Mouse (Mus musculus): ENCODE measurements around the gene Dvl3. TPM values are rescaled to one million over a fixed set of nuclear protein-coding genes. Genes with fewer than 3 reads are reported as not detected.

Dvl3 gene
- polyA plus RNA-seq, 1 experiment: 109 TPM

DNA sequence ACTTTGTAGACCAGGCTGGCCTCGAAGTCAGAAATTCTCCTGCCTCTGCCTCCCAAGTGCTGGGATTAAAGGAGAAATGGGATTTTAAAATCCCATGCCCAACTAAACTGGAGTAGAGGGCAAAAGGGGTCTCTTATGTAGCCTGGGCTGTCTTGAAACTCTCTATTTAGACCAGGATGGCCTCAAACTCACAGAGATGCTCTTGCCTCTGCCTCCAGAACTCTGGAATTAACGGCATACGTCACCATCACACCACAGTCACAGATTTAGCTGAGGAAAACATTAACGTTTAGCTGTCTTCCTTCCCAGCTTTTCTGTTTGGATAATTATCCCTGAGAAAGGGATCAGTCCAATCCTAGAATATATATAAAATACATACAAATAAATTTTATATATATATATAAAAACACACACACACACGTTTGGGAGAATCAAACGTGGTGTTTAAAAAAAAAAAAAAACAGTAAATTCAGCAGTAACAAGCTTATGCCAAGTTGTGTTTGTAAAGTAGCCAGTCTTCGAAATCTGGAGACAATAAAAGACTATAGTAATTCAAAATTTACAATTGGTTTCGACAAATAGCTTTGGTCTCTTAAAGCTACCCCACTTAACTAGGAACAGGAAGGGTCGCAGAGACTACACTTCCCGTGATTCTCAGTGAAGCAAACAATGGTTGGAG lies 18.0 kb downstream of the Dvl3 start:
- no peak for TF ChIP-seq POLR2A (IDR thresholded peaks at IDR 0.05; ENCODE audit: borderline replicate concordance, extremely low read depth, insufficient read depth, insufficient read length, poor library complexity, severe bottlenecking)
- TF ChIP-seq CTCF (IDR thresholded peaks at IDR 0.05; ENCODE audit: borderline replicate concordance, extremely low read depth, insufficient read depth, insufficient read length): no peak
- no peak for DNase-seq (ENCODE audit: low read depth)

GRCm38 (mm10) chr16:20535296-20536080 lies 18.7 kb downstream of the Dvl3 start, which contains the start of gene Ap2m1:
Gene Ap2m1 (plus strand): TSS chr16:20535478.
- DNase-seq (ENCODE audit: low read depth): peak; percentile 100
- peak; percentile 80; the same call in 1 of the 2 replicates for TF ChIP-seq POLR2A (IDR thresholded peaks at IDR 0.05; ENCODE audit: borderline replicate concordance, extremely low read depth, insufficient read depth, insufficient read length, poor library complexity, severe bottlenecking)
- TF ChIP-seq CTCF (IDR thresholded peaks at IDR 0.05; ENCODE audit: borderline replicate concordance, extremely low read depth, insufficient read depth, insufficient read length): no peak

- DNase-seq (ENCODE audit: low read depth): no peak
- TF ChIP-seq POLR2A (IDR thresholded peaks at IDR 0.05; ENCODE audit: borderline replicate concordance, extremely low read depth, insufficient read depth, insufficient read length, poor library complexity, severe bottlenecking): no peak
- TF ChIP-seq CTCF (IDR thresholded peaks at IDR 0.05; ENCODE audit: borderline replicate concordance, extremely low read depth, insufficient read depth, insufficient read length): no peak
Observed at GRCm38 (mm10) chr16:20536081-20536665, 19.4 kb downstream of the Dvl3 start.

DNA sequence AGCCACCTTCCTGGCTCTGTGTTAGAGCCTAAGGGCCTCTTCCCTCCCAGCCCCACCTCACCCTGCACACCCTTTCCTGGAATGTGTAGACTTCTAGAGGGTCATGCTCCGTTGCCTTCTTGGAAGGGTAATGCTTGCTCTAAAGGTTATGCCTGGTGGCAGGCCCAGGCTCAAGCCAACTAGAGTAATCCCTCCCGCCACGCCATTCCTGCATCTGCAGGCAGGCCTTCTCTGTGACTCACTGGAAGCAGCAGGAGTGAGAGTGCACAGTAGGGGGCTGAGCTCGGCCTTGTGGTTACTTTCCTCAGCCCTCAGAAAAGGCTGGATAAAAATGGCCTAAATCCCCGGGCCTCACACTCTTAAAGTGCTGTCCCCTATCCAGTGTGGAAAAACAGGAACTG lies 20.3 kb downstream of the Dvl3 start:
- DNase-seq (ENCODE audit: low read depth): peak; percentile 28
- TF ChIP-seq POLR2A (IDR thresholded peaks at IDR 0.05; ENCODE audit: borderline replicate concordance, extremely low read depth, insufficient read depth, insufficient read length, poor library complexity, severe bottlenecking): no peak
- TF ChIP-seq CTCF (IDR thresholded peaks at IDR 0.05; ENCODE audit: borderline replicate concordance, extremely low read depth, insufficient read depth, insufficient read length): no peak

- no peak for DNase-seq (ENCODE audit: low read depth)
- TF ChIP-seq CTCF (IDR thresholded peaks at IDR 0.05; ENCODE audit: borderline replicate concordance, extremely low read depth, insufficient read depth, insufficient read length) (no peak), POLR2A (IDR thresholded peaks at IDR 0.05; ENCODE audit: borderline replicate concordance, extremely low read depth, insufficient read depth, insufficient read length, poor library complexity, severe bottlenecking) (no peak)
Observed at GRCm38 (mm10) chr16:20537601-20538320, 21.0 kb downstream of the Dvl3 start.

DNA sequence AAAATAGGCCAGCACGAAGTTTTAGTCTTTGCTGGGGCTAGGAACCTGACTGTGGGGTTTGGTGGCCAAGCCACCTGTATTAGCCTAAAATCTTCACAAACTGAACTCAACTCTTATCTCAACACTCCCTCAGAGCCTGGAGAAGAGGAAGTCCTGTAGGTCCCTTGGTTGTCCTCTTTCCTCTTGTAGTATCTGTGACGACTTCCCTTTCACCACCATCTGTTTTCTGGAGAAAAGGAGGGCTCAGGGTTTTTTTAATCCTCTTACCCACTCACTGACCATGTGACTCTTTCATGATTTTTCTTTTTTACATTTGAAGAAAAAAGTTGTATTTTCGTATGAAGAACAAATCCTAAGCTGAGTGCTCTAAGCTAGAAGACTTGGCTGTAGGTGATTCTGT lies 22.9 kb downstream of the Dvl3 start:
- TF ChIP-seq CTCF (IDR thresholded peaks at IDR 0.05; ENCODE audit: borderline replicate concordance, extremely low read depth, insufficient read depth, insufficient read length) (no peak), POLR2A (IDR thresholded peaks at IDR 0.05; ENCODE audit: borderline replicate concordance, extremely low read depth, insufficient read depth, insufficient read length, poor library complexity, severe bottlenecking) (no peak)
- DNase-seq (ENCODE audit: low read depth): no peak

DNA sequence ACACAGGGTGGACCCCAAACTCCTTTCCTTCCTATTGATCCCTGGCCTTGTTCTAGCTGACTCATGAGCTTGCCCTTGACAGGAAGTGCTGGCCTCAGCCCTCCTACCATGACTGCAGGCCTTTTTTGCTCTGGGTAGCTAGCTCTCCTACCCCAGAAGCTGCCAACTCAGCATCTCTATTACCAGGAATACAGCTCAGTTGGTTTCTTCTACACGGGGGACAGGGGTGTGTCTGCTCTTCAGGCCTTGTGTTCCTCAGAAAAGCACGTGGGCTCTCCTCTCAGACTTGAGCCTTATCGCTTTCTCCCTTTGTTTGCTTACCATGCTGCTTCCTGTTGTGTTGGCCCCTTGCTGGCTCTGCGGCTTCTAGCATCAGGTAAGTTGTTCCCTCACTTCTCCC lies 23.7 kb downstream of the Dvl3 start:
- TF ChIP-seq CTCF (IDR thresholded peaks at IDR 0.05; ENCODE audit: borderline replicate concordance, extremely low read depth, insufficient read depth, insufficient read length) (no peak), POLR2A (IDR thresholded peaks at IDR 0.05; ENCODE audit: borderline replicate concordance, extremely low read depth, insufficient read depth, insufficient read length, poor library complexity, severe bottlenecking) (no peak)
- no peak for DNase-seq (ENCODE audit: low read depth)

GRCm38 (mm10) chr16:20545696-20546095 lies 28.9 kb downstream of the Dvl3 start:
- TF ChIP-seq POLR2A (IDR thresholded peaks at IDR 0.05; ENCODE audit: borderline replicate concordance, extremely low read depth, insufficient read depth, insufficient read length, poor library complexity, severe bottlenecking): no peak
- TF ChIP-seq CTCF (IDR thresholded peaks at IDR 0.05; ENCODE audit: borderline replicate concordance, extremely low read depth, insufficient read depth, insufficient read length): no peak
- no peak for DNase-seq (ENCODE audit: low read depth)

GRCm38 (mm10) chr16:20547423-20547822 lies 30.6 kb downstream of the Dvl3 start:
- TF ChIP-seq CTCF (IDR thresholded peaks at IDR 0.05; ENCODE audit: borderline replicate concordance, extremely low read depth, insufficient read depth, insufficient read length) (no peak), POLR2A (IDR thresholded peaks at IDR 0.05; ENCODE audit: borderline replicate concordance, extremely low read depth, insufficient read depth, insufficient read length, poor library complexity, severe bottlenecking) (no peak)

GRCm38 (mm10) chr16:20548096-20548948 lies 31.5 kb downstream of the Dvl3 start, which contains the start of gene Abcf3:
Gene Abcf3 (plus strand): TSS chr16:20548577.
- DNase-seq (ENCODE audit: low read depth): peak; percentile 100
- TF ChIP-seq CTCF (IDR thresholded peaks at IDR 0.05; ENCODE audit: borderline replicate concordance, extremely low read depth, insufficient read depth, insufficient read length): no peak
- TF ChIP-seq POLR2A (IDR thresholded peaks at IDR 0.05; ENCODE audit: borderline replicate concordance, extremely low read depth, insufficient read depth, insufficient read length, poor library complexity, severe bottlenecking): no peak

More at GRCm38 (mm10) chr16:20547423-20547822, 30.6 kb downstream of the Dvl3 start:
- DNase-seq (ENCODE audit: low read depth): no peak

All from brain, embryonic 14.5 days (tissue).